Mouse (Mus musculus) cerebellum, adult 18-20 months (tissue): ENCODE measurements around the gene Cep89.

Experiments used
- DNase-seq, 2 experiments: peaks; one replicate each; pipeline ENCODE4 v3.0.0; 2021

Gene Cep89

DNA sequence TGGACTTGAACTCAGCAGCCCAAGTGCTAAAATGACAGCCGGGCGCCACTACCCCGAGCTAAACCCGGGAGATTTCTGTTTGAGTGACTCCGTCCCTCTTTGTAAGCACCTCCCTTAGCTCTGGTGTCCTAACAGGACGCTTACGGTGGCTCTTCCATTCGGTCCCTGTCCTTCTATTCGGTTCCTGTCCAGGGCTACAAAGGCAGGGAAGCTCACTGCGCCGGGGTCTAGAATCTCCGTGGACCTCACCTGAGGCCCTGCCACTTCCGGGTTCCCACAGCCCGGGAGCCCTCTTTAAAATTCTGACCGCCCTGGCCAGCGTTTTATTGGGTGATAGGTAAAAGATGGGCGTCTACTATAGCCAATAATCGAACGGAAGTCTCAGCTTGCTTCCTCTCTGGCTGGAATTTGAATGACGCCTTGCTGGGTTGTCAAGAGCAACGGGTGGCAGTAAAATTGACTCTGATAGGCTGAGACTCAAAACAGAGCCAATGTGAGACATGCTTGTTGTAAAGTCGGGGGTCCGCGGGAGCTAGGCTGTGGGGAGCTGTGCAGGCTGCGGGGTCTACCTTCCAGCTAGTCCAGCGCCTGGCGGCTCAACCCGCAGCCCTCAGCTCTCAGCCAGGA is at the start of gene Cep89, which contains the start of gene Faap24:
Gene Cep89 (plus strand): TSS at position 494 of the 627 bp plus-strand sequence.
Gene Faap24 (minus strand): TSS at position 295 of the 627 bp plus-strand sequence.
- DNase-seq = peak; percentile 94 to 95

GRCm38 (mm10) chr7:35347918-35348700 is 48.7 kb upstream of the Cep89 start:
- DNase-seq = no peak

DNA sequence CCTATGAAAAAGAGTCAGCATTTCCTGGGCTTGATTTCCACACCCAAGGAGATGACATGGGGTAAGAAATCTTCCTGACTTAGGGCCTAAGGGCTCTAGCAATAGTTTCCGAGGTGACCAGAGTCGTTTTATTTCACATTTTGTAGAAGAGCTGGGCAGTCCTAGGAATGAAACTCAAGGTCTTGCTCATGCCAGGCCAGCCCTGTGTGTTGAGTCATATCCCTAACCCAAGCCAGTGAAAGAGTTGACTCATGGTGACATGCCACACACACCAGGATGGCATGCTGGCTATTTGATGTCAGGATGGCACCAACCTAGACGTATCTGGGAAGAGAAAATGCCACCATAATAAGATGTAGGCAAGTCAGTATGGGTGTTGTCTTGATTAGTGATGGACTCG is 47.8 kb upstream of the Cep89 start:
- DNase-seq = no peak

DNA sequence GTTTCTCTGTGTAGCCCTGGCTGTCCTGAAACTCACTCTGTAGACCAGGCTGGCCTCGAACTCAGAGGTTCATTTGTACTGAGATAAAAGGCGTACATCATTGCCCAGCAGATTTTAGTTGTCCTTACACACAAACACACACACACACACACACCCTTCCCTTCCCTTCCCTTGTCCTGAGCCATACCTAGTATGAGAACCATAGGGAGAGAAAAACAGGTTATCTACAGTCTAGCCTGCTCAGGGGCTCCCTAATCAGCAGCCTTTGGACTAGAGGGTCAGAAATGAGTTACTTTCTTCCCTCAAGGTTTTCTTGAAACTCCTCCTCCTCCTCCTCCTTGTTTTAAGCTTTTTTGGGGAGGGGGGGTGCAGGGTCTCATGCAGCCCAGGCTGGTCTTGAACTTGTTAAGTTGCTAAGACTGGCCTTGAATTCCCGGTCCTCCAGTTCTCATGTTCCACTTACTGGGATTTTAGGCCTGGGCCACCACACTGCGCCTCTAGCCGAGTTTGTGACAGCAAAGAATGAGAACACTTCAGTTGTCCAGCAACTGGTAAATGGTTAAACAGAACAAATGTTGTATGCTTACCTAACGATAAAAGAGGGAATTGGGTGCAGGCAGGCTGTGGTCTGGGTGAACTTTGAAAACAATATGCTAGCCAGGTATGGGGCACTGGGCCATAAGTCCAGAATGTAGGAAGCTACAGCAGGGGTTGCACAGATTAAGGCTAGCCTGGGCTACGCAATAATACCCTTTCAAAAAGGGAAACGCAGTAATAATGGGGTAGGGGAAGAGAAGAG is 46.8 kb upstream of the Cep89 start:
- no peak for DNase-seq

DNA sequence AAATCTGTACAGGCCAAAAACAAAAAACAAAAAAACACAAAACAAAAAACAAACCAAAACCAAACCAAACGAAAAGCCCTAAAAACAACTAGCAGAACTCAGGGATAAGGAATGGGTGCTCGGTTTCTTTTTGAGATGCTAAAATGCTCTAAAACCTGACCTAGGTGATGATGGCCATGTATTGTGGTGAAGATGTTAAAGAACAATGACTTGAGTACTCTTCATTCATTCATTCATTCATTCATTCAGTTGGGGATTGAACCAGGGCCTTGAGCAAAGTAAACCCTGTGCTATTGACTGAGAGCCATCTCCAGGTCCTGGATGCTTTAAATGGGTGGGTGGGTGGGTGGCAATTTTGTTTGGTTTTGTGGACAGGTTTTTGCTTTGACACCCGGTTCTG is 45.7 kb upstream of the Cep89 start:
- no peak for DNase-seq

DNA sequence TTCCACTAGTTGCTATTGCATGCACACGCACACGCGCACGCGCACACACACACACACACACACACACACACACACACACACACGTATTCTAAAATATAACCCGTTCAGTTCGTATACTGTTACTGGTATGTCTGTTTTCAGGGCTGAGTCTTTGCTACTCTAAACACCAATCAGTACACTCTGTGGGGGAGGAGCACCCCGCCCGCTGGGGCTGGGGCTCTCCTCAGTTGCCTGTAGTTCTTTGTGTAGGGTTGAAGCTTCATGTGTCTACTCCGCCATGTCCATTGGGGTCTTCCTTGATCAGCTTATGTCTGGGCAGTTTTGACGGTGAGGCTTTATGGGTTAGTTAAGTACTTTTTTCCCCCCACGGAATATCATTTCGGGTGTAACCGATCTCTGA is 43.5 kb upstream of the Cep89 start:
- no peak for DNase-seq

GRCm38 (mm10) chr7:35355303-35355872 is 41.4 kb upstream of the Cep89 start:
- no peak for DNase-seq

DNA sequence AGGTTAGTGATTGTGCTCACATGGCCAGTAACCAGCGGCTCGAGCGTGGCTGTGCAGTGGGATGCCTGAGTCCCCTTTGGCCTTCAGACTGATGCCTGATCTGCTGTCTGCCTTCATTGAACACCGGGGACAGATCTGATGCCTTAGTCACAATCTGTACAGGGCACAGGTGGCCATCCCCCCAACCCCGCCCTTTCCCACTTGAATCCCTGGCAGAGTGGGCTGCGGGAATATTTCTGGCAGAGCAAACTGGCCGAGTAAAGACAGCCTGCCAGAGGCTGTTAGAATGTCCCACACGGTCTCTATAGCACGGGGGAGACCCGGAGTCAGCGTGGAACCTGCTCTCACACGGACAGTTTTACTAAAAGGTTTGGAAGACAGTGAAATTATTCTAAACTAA is 39.2 kb upstream of the Cep89 start:
- peak in 1 of 2 experiments; percentile 31 for DNase-seq

DNA sequence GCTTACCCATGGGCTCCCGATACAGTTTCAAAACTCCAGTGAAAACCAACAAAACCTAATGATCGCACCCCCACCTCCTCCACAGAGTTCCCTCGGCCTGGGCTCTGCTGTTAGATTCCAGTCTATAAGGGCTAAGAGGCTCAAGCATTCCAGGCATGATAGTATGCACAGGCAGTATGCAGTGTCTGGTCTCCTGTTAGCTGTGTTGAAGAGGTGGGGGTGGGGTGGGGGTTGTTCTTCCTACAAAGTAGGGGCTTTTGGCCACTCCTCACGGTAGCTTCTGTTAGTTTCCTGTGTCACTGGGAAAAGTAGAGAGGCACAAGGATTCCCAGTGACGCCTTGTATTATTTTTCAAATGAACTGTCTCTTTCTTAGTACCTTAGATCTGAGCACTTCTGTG is 34.6 kb upstream of the Cep89 start:
- no peak for DNase-seq

GRCm38 (mm10) chr7:35362868-35363267 is 34.0 kb upstream of the Cep89 start:
- DNase-seq = no peak

DNA sequence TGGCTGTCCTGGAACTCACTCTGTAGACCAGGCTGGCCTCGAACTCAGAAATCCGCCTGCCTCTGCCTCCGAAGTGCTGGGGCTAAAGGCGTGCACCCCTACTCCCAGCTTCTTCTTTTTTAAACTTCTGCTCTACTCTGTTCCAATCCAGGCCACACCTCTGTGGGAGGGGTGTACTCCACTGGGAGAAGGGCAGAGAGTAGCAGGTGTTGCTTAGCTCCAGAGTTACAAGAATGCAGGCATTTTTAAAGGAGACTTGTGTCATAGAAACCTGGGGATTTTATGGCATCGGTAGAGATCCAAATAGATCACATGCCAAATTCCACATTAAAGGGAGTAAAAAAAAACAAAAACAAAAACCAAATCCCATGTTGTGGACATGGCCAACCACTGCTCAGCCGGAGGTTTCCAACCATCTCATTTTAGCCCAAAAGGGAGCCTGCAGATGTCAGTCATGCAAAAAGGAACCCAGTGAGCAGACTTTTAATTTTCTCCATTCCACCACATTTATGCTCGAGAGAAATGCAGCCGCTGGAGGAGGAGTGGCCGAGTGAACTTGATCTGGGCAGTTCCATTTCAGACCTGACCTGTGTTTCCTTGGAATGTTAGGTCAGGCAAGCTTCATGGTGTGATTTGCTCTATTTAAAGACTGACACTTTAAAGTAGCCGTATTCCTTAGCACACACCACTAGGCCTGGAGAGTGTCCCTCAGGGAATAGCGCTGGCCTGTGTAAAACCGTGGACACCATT is 31.5 kb upstream of the Cep89 start:
- DNase-seq = no peak

- DNase-seq = no peak
These were observed 25.7 kb upstream of the Cep89 start for GRCm38 (mm10) chr7:35371096-35371495.

DNA sequence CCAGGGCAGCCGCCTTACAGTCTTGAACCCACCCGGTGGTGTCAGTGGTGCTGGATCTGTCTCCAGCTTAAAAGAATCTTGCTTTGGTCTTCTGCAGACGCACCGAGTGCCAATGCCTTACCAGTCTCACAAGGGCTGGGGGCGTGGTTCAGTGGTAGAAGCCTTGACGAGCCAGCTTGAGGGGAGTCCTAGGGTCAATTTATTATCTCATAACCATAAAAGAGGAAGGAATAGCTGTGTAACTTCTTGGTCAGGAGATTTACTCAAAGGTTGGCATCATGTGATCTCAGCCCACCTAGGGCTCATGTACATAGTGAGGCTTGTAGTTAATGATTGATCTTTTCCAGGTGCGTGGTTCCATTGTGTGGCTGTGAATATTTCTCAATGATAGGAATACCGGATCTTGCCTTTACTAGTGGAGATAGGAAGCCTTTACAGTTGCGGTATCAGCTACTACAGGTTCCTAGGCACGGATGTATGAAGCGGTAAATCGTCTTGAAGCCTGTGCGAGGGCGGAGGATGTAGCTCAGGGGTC is 24.3 kb upstream of the Cep89 start:
- no peak for DNase-seq

GRCm38 (mm10) chr7:35373146-35373989 is 23.5 kb upstream of the Cep89 start:
- DNase-seq = no peak

- no peak for DNase-seq
These were observed 22.6 kb upstream of the Cep89 start for GRCm38 (mm10) chr7:35374265-35374664.

GRCm38 (mm10) chr7:35376623-35377022 is 20.2 kb upstream of the Cep89 start:
- DNase-seq = peak; percentile 51 to 62

- DNase-seq = no peak
These were observed 17.2 kb upstream of the Cep89 start for GRCm38 (mm10) chr7:35379492-35380119.

GRCm38 (mm10) chr7:35380351-35380750 is 16.5 kb upstream of the Cep89 start:
- DNase-seq = no peak

- DNase-seq = no peak
These were observed 15.0 kb upstream of the Cep89 start for GRCm38 (mm10) chr7:35381861-35382260.

DNA sequence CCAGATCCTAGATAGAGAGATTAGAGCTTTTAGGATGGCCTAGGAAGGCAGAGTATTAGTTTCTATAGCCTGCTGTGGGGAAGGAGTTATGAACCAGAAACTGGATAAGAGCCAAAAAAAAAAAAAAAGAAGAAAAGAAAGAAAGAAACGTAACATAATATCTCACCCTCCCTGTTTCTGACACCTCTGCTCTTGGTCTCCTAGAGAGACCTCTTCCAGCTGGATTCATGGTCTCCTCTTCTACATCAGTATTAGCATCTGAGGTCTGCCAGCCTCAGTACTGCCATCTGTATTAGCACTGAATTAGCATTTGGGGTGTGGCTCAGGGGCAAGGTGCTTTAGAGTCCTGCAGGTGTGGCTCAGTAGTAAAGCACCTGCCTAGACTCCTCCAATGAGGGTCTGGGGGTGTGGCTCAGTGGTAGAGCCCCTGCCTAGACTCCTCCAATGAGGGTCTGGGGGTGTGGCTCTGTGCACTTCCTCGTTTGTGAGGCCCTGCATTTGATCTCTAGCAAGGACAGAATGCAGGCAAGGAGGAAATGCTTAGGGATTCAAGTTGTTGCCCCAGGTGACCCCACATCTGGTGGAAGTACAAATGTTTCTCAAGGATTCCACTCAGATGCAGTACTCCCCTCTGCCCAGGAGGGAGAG is 14.0 kb upstream of the Cep89 start:
- DNase-seq = no peak
